Mouse (Mus musculus) lung, embryonic 16.5 days (tissue): ENCODE measurements around the gene Bex6. TPM values are rescaled to one million over a fixed set of nuclear protein-coding genes. Genes with fewer than 3 reads are reported as not detected.
"Not testable (repeated sequence)": the region's sequence is repeated elsewhere in the genome, so short reads cannot be mapped to it uniquely, and the experiment has no call there.

Source experiments
- ATAC-seq: fragments of 200-750 bp; cut with Nextera tagmentation; 2 replicates; pipeline ENCODE4 v1.8.0; 2017; ENCODE audit warnings: low read depth, mild to moderate bottlenecking, moderate library complexity
- H3K27ac ChIP-seq: fragments of 300-500 bp; sonication (generic); 2 replicates; pipeline ENCODE4 v1.5.1; 2014; ENCODE audit warnings: mild to moderate bottlenecking, control low read depth, low read length
- H3K27me3 ChIP-seq: fragments of 300-500 bp; sonication (generic); 2 replicates; pipeline ENCODE4 v1.6.1; 2014; ENCODE audit warnings: low read depth, low read length, mixed read lengths; ENCODE audit not compliant: control insufficient read depth, insufficient read depth
- H3K36me3 ChIP-seq: fragments of 300-500 bp; sonication (generic); 2 replicates; pipeline ENCODE4 v1.6.1; 2014; ENCODE audit warnings: low read length; ENCODE audit not compliant: control insufficient read depth, insufficient read depth
- H3K4me1 ChIP-seq: fragments of 300-500 bp; sonication (generic); replicated peaks from 2 replicates; pipeline ENCODE4 v1.6.1; 2014; ENCODE audit warnings: low read length, mixed read lengths; ENCODE audit not compliant: control insufficient read depth, insufficient read depth
- H3K4me2 ChIP-seq: fragments of 300-500 bp; sonication (generic); 2 replicates; pipeline ENCODE4 v1.6.1; 2014; ENCODE audit warnings: low read depth, low read length, control low read depth
- H3K4me3 ChIP-seq: fragments of 300-500 bp; sonication (generic); 2 replicates; pipeline ENCODE4 v1.5.1; 2014; ENCODE audit warnings: mild to moderate bottlenecking, low read length, control low read depth
- H3K9ac ChIP-seq: fragments of 300-500 bp; sonication (generic); 2 replicates; pipeline ENCODE4 v1.6.1; 2014; ENCODE audit warnings: low read length, control low read depth
- H3K9me3 ChIP-seq: fragments of 300-500 bp; sonication (generic); 2 replicates; pipeline ENCODE4 v1.6.1; 2016; ENCODE audit warnings: low read length; ENCODE audit not compliant: control insufficient read depth
- WGBS: fragments of 180-500 bp; shearing (Covaris S2); extraction: QIAGEN DNeasy Blood & Tissue Kit; methylation state at CpG from one replicate; pipeline ENCODE4 v1.1.7; 2014; 5-methylcytosine and 5-hydroxymethylcytosine counted together
- polyA plus RNA-seq: library from polyadenylated mRNA; unstranded; fragments of >200 nt; fragmentation: Nextera tagmentation; extraction: Ambion mirVana; gene quantifications from 2 replicates; pipeline ENCODE4 v1.2.1, GENCODE M21; 2015

Bex6 gene
- polyA plus RNA-seq, 1 experiment from 2014 or later = 0.28 TPM

DNA sequence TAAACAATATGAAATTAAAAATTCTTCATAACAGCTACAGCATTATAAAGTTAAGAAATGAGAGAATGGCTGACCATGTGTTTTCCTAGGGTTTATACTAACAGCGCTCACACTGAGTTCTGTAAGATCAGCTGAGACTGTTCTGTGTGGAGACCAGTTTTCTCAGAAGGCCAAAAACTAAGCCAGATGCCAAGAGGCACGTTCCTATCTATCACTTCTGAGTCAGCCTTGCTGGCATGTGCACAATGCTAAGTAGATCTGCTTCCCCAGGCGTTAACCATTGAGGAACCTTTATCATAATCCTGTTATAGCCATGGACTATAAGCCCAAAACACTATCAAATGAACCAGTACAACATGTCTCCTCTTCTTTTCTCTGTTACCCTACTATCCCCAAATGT lies 52.4 kb downstream of the Bex6 start:
- not testable (repeated sequence) for H3K4me2 ChIP-seq, H3K4me1 ChIP-seq, H3K27me3 ChIP-seq, H3K36me3 ChIP-seq, ATAC-seq, H3K27ac ChIP-seq, H3K9me3 ChIP-seq, H3K9ac ChIP-seq, H3K4me3 ChIP-seq
- WGBS = 78% methylated on average over 3 of the region's 3 CpGs

Other genes starting within 250 kb of the Bex6 start
- gene Pigz, start 246.0 kb upstream of the Bex6 start, polyA plus RNA-seq = 0.33 and 0.40 TPM in 2 replicates
- 68.1 and 71.8 TPM in 2 replicates for gene 0610012G03Rik, start 231.3 kb upstream of the Bex6 start, polyA plus RNA-seq
- 102 and 107 TPM in 2 replicates for gene Ncbp2, start 231.3 kb upstream of the Bex6 start, polyA plus RNA-seq
- gene Senp5, start 176.5 kb upstream of the Bex6 start, polyA plus RNA-seq = 11.8 and 13.5 TPM in 2 replicates
- gene Pak2, start 100.5 kb upstream of the Bex6 start, polyA plus RNA-seq = 33.1 and 36.5 TPM in 2 replicates
- 84.6 and 85.1 TPM in 2 replicates for gene Pigx, start 80.1 kb upstream of the Bex6 start, polyA plus RNA-seq
- gene Cep19, start 80.0 kb upstream of the Bex6 start, polyA plus RNA-seq = 31.7 and 31.9 TPM in 2 replicates
- gene Nrros, start 14.2 kb upstream of the Bex6 start, polyA plus RNA-seq = 45.8 and 51.1 TPM in 2 replicates
- 5.0 and 5.2 TPM in 2 replicates for gene Fbxo45, start 67.3 kb downstream of the Bex6 start, polyA plus RNA-seq
- 19.0 and 19.8 TPM in 2 replicates for gene Wdr53, start 67.4 kb downstream of the Bex6 start, polyA plus RNA-seq
- gene Smco1, start 91.6 kb downstream of the Bex6 start, polyA plus RNA-seq = 0.18 TPM in 1 of 2 replicates, not detected in the other
- 26.3 and 26.9 TPM in 2 replicates for gene Rnf168, start 97.6 kb downstream of the Bex6 start, polyA plus RNA-seq
- 22.5 and 25.4 TPM in 2 replicates for gene Ubxn7, start 152.4 kb downstream of the Bex6 start, polyA plus RNA-seq
- gene Tm4sf19, start 220.7 kb downstream of the Bex6 start, polyA plus RNA-seq = not detected in 2 replicates
- 30.1 and 31.8 TPM in 2 replicates for gene Tctex1d2, start 239.9 kb downstream of the Bex6 start, polyA plus RNA-seq